Mouse (Mus musculus) ES-E14 (cell line): ENCODE data around the gene Pml.

Experiments
- CHD2 ChIP-seq: IDR thresholded peaks from 2 replicates; pipeline ENCODE4 v1.6.1; 2014; ENCODE audit warnings: mild to moderate bottlenecking, low read depth, low read length, inconsistent platforms
- HCFC1 ChIP-seq: IDR thresholded peaks from 2 replicates; pipeline ENCODE4 v1.6.1; 2012; ENCODE audit warnings: low read length, inconsistent platforms, borderline replicate concordance; ENCODE audit not compliant: insufficient read depth
- MAFK ChIP-seq: IDR thresholded peaks from 2 replicates; pipeline ENCODE4 v1.6.1; 2014; ENCODE audit warnings: mild to moderate bottlenecking, low read depth, low read length, inconsistent platforms; ENCODE audit not compliant: insufficient read depth
- ZC3H11A ChIP-seq: IDR thresholded peaks from 2 replicates; pipeline ENCODE4 v1.6.1; 2012; ENCODE audit warnings: low read depth, mild to moderate bottlenecking, inconsistent platforms, low read length, borderline replicate concordance

GRCm38 (mm10) chr9:58289090-58289489, 39.5 kb upstream of the Pml start:
- no peak for TF ChIP-seq HCFC1
- TF ChIP-seq MAFK, result no peak
- no peak for TF ChIP-seq ZC3H11A
- TF ChIP-seq CHD2, result no peak
